10 mouse cellular contexts compared by ENCODE assay signal in genomic region chr12:111271966-111272365, GRCm38 (mm10). TPM values are rescaled to one million over a fixed set of nuclear protein-coding genes. Genes with fewer than 3 reads are reported as not detected.
A peak's percentile ranks its signal among the peaks of the same experiment; 100 is the strongest.
DNase-seq lines count a peak whose midpoint lies in the region; ATAC-seq and TF ChIP-seq lines count a peak whose summit lies in the region.
"Had no signal": no experiment of that assay in that cellular context is flagged by ENCODE, and none has a peak within 500 bp of the region (broad histone marks: within the 10 kb centered on the region; RNA-seq: fewer than 3 reads in every experiment).

No protein-coding gene starts in this region.

- no peak for TF ChIP-seq CTCF in G1E (IDR thresholded peaks at IDR 0.05; ENCODE audit: low read depth, low read length)

- H3K36me3 ChIP-seq in heart, embryonic 10.5 days: no peaks in the 10 kb centered on the region
- H3K36me3 ChIP-seq in kidney, embryonic 16.5 days (ENCODE audit: insufficient read depth, low read length): no peaks in the 10 kb centered on the region
- H3K36me3 ChIP-seq in G1E (replicated peaks): no peaks in the 10 kb centered on the region
- no peaks in the 10 kb centered on the region for H3K36me3 ChIP-seq in limb, embryonic 11.5 days (ENCODE audit: control insufficient read depth, insufficient read depth, low read length)

- peak overlapping the region; percentile 33; the same call in 1 of the 2 replicates for H3K4me3 ChIP-seq in heart, embryonic 10.5 days
- peak overlapping the region; percentile 37 for H3K4me3 ChIP-seq in kidney, embryonic 16.5 days (ENCODE audit: low read length)
- peak overlapping the region; percentile 17; the same call in 1 of the 2 replicates for H3K4me3 ChIP-seq in G1E (ENCODE audit: low read depth, low read length)
- H3K4me3 ChIP-seq in limb, embryonic 11.5 days (ENCODE audit: low read depth, low read length): no peak overlapping the region

- H3K27ac ChIP-seq in heart, embryonic 10.5 days: no peak overlapping the region
- H3K27ac ChIP-seq in kidney, embryonic 16.5 days (ENCODE audit: low read length): no peak overlapping the region
- H3K27ac ChIP-seq in limb, embryonic 11.5 days (replicated peaks; ENCODE audit: low read depth, low read length): no peak overlapping the region

- 14% methylated on average over 8 of the region's 8 CpGs for WGBS in heart, embryonic 10.5 days
- WGBS in kidney, embryonic 16.5 days: 11% methylated on average over 8 of the region's 8 CpGs
- 21% methylated on average over 8 of the region's 8 CpGs for WGBS in limb, embryonic 11.5 days

- H3K4me1 ChIP-seq in heart, embryonic 10.5 days: peaks cover 51% of the 10 kb centered on the region
- H3K4me1 ChIP-seq in kidney, embryonic 16.5 days (ENCODE audit: insufficient read depth, low read length): peaks cover 34% of the 10 kb centered on the region
- peaks cover 43% of the 10 kb centered on the region for H3K4me1 ChIP-seq in G1E (ENCODE audit: insufficient read depth, low read depth, low read length)
- H3K4me1 ChIP-seq in limb, embryonic 11.5 days (ENCODE audit: control insufficient read depth, insufficient read depth, low read length): peaks cover 21% of the 10 kb centered on the region

- peak overlapping the region; percentile 41 for H3K4me2 ChIP-seq in kidney, embryonic 16.5 days (replicated peaks; ENCODE audit: low read depth, low read length)
- peak overlapping the region; percentile 25; the same call in 1 of the 2 replicates for H3K4me2 ChIP-seq in limb, embryonic 11.5 days (ENCODE audit: low read depth, severe bottlenecking)

- DNase-seq in heart, embryonic 10.5 days (ENCODE audit: low spot score): no peak
- no peak for DNase-seq in heart, postnatal 14 days
- no peak for DNase-seq in kidney, postnatal 10 days
- no peak for DNase-seq in G1E (ENCODE audit: low spot score)
- DNase-seq in limb, embryonic 11.5 days (ENCODE audit: low spot score): no peak
- DNase-seq in ovary, adult 18-20 months (ENCODE audit: low spot score): no peak
- no peak for DNase-seq in cerebellum, postnatal 36 days

- intact Hi-C loops in heart, postnatal 14 days (cut with DNase I): loop anchor here (5.0 to 10.0 kb wide), 3 partner anchors 140 to 327 kb away; no protein-coding TSS in a partner anchor

- peak overlapping the region; percentile 47; the same call in 1 of the 2 replicates for H3K9ac ChIP-seq in kidney, embryonic 16.5 days (replicated peaks; ENCODE audit: low read length)
- H3K9ac ChIP-seq in limb, embryonic 11.5 days (ENCODE audit: low read length): no peak overlapping the region

- no peaks in the 10 kb centered on the region for H3K9me3 ChIP-seq in heart, embryonic 10.5 days
- H3K9me3 ChIP-seq in kidney, embryonic 16.5 days (ENCODE audit: low read length): no peaks in the 10 kb centered on the region
- peaks cover 35% of the 10 kb centered on the region for H3K9me3 ChIP-seq in G1E (replicated peaks)
- H3K9me3 ChIP-seq in limb, embryonic 11.5 days (ENCODE audit: control insufficient read depth, low read length): no peaks in the 10 kb centered on the region

- no peak for ATAC-seq in kidney, embryonic 16.5 days (ENCODE audit: low FRiP score, low TSS enrichment)
- ATAC-seq in G1E (ENCODE audit: extremely low read depth, insufficient number of reproducible peaks, low FRiP score, poor library complexity, severe bottlenecking): no peak
- ATAC-seq in limb, embryonic 11.5 days (ENCODE audit: insufficient number of reproducible peaks, low FRiP score, low TSS enrichment, low read depth): no peak
- ATAC-seq: Patski had no signal

- H3K27me3 ChIP-seq in heart, embryonic 10.5 days (ENCODE audit: insufficient read depth, poor library complexity, severe bottlenecking): peaks cover 92% of the 10 kb centered on the region
- peaks cover 74% of the 10 kb centered on the region for H3K27me3 ChIP-seq in kidney, embryonic 16.5 days (ENCODE audit: insufficient read depth, low read length)
- H3K27me3 ChIP-seq in G1E (ENCODE audit: insufficient read depth, low read length): peaks cover 22% of the 10 kb centered on the region; the same call in 1 of the 2 replicates
- H3K27me3 ChIP-seq in limb, embryonic 11.5 days (ENCODE audit: control insufficient read depth, insufficient read depth, low read length): peaks cover 74% of the 10 kb centered on the region
- H3K27me3 ChIP-seq: Patski had no signal

RNA-seq across cellular contexts. Expression of gene Amn, which starts 1.1 kb away (rescaled TPM):
- polyA plus RNA-seq in heart, embryonic 10.5 days (2016; fragmentation: Nextera tagmentation; extraction: Ambion mirVana): 2.7 and 3.2 TPM in 2 replicates
- total RNA-seq in heart, postnatal 14 days (2021): not detected
- 70.7 and 87.7 TPM in 2 replicates for polyA plus RNA-seq in kidney, embryonic 16.5 days (2015; fragmentation: Nextera tagmentation; extraction: Ambion mirVana)
- total RNA-seq in G1E (2014; fragmentation: Nextera tagmentation): not detected in 2 replicates
- total RNA-seq in G1E (2017): not detected in 2 replicates
- 0.16 and 0.17 TPM in 2 replicates for polyA plus RNA-seq in G1E (2012)
- polyA plus RNA-seq in limb, embryonic 11.5 days (2014; fragmentation: Nextera tagmentation; extraction: Ambion mirVana): 0.28 and 0.29 TPM in 2 replicates
- total RNA-seq: adrenal gland, postnatal 14 days had no signal

Comparison
In these comparisons a context has a peak if more than half of its experiments do, and no peak if none do; other contexts are left out.
1. RNA of gene Amn, which starts 1.1 kb away (polyA plus RNA-seq): 70.7 to 87.7 TPM in kidney, embryonic 16.5 days; 2.7 to 3.2 TPM in heart, embryonic 10.5 days, 0.28 to 0.29 TPM in limb, embryonic 11.5 days and 0.16 to 0.17 TPM in G1E; every median in the first group is over 10 times any median in the second.